Mouse (Mus musculus) ES-E14 (cell line): ENCODE measurements at regions not wholly inside any gene's neighbourhood (a gene's known extent, or its start where the extent isn't known, plus 50 kb on each side); places are given as distances from the start of the nearest gene placed in this dataset.
A peak's percentile ranks its signal among the peaks of the same experiment; 100 is the strongest.

Experiments
- DNase-seq: peaks from one replicate; pipeline ENCODE4 v3.0.0-alpha.2; 2013; ENCODE audit warnings: low read depth, low spot score
- H3K27ac ChIP-seq: 2 replicates; pipeline ENCODE4 v1.5.1; 2012; ENCODE audit warnings: low read depth, mild to moderate bottlenecking, low read length, moderate library complexity, mixed read lengths; ENCODE audit not compliant: poor library complexity, insufficient read depth, severe bottlenecking
- H3K36me3 ChIP-seq: 2 replicates; pipeline ENCODE4 v1.6.1; 2012; ENCODE audit warnings: mild to moderate bottlenecking, low read length, moderate library complexity, mixed read lengths; ENCODE audit not compliant: control insufficient read depth, poor library complexity, insufficient read depth, severe bottlenecking
- H3K4me1 ChIP-seq, 2 experiments: fragments of 150-350 bp in 1 of 2; sonication (generic) in 1 of 2; 2 replicates each; pipeline ENCODE4 v1.6.1; 2012; ENCODE audit warnings: low read length in 2 of 2, mild to moderate bottlenecking in 1 of 2, mixed read lengths in 1 of 2; ENCODE audit not compliant: control insufficient read depth in 2 of 2, insufficient read depth in 2 of 2, poor library complexity in 1 of 2
- H3K4me3 ChIP-seq, 2 experiments: fragments of 150-350 bp in 1 of 2; sonication (generic) in 1 of 2; 2 replicates each; pipeline ENCODE4 v1.5.1; 2012; ENCODE audit warnings: low read length in 2 of 2, low read depth in 1 of 2, mild to moderate bottlenecking in 1 of 2, mixed read lengths in 1 of 2; ENCODE audit not compliant: insufficient read depth in 1 of 2, poor library complexity in 1 of 2, severe bottlenecking in 1 of 2
- H3K9ac ChIP-seq: 2 replicates; pipeline ENCODE4 v1.6.1; 2012; ENCODE audit warnings: low read depth, mild to moderate bottlenecking, low read length, mixed read lengths; ENCODE audit not compliant: poor library complexity, insufficient read depth, severe bottlenecking
- H3K9me3 ChIP-seq: fragments of 150-350 bp; sonication (generic); 2 replicates; pipeline ENCODE4 v1.6.1; 2012; ENCODE audit warnings: low read depth, mild to moderate bottlenecking, low read length; ENCODE audit not compliant: control insufficient read depth, insufficient read depth
- CHD2 ChIP-seq: IDR thresholded peaks from 2 replicates; pipeline ENCODE4 v1.6.1; 2014; ENCODE audit warnings: mild to moderate bottlenecking, low read depth, low read length, inconsistent platforms
- HCFC1 ChIP-seq: IDR thresholded peaks from 2 replicates; pipeline ENCODE4 v1.6.1; 2012; ENCODE audit warnings: low read length, inconsistent platforms, borderline replicate concordance; ENCODE audit not compliant: insufficient read depth
- MAFK ChIP-seq: IDR thresholded peaks from 2 replicates; pipeline ENCODE4 v1.6.1; 2014; ENCODE audit warnings: mild to moderate bottlenecking, low read depth, low read length, inconsistent platforms; ENCODE audit not compliant: insufficient read depth
- ZC3H11A ChIP-seq: IDR thresholded peaks from 2 replicates; pipeline ENCODE4 v1.6.1; 2012; ENCODE audit warnings: low read depth, mild to moderate bottlenecking, inconsistent platforms, low read length, borderline replicate concordance
- ZNF384 ChIP-seq: IDR thresholded peaks from 2 replicates; pipeline ENCODE4 v1.6.1; 2012; ENCODE audit warnings: low read depth, low read length, inconsistent platforms
- in situ Hi-C, 2 experiments: fragments of 600-800 bp; cut with MboI; formaldehyde crosslinking; loops; one replicate each; pipeline ENCODE4 v1.15.1; 2025; ENCODE audit warnings: low sequenced_read_pairs in 2 of 2, inconsistent platforms in 1 of 2; ENCODE audit not compliant: unreplicated experiment in 2 of 2

GRCm38 (mm10) chr19:14789992-14790391, 192.1 kb upstream of the Tle4 start:
- in situ Hi-C loops, result no loop called here
- Histone ChIP-seq H3K4me1 (peaks cover 7 to 10% of the 10 kb centered on the region in 2 experiments; a peak in 3 of 4 replicates), H3K9ac (no peak overlapping the region), H3K36me3 (no peaks in the 10 kb centered on the region), H3K9me3 (no peaks in the 10 kb centered on the region), H3K27ac (no peak overlapping the region), H3K4me3 (no peak overlapping the region)
- TF ChIP-seq ZNF384 (no peak), ZC3H11A (no peak)
- DNase-seq, result no peak

GRCm38 (mm10) chr19:14788630-14789029, 190.8 kb upstream of the Tle4 start:
- no peak overlapping the region for H3K4me3 ChIP-seq
- in situ Hi-C loops, result no loop called here
- H3K9ac ChIP-seq, result no peak overlapping the region
- H3K36me3 ChIP-seq, result no peaks in the 10 kb centered on the region
- H3K27ac ChIP-seq, result no peak overlapping the region
- H3K4me1 ChIP-seq, result peaks cover 9 to 10% of the 10 kb centered on the region in 2 experiments; a peak in 3 of 4 replicates
- no peaks in the 10 kb centered on the region for H3K9me3 ChIP-seq
- no peak for TF ChIP-seq ZNF384
- no peak for DNase-seq

- DNase-seq, result no peak
- H3K4me3 ChIP-seq, result no peak overlapping the region
- H3K4me1 ChIP-seq, result peaks cover 7% of the 10 kb centered on the region in 2 experiments; a peak in 2 of 4 replicates
- H3K9ac ChIP-seq, result no peak overlapping the region
- no peaks in the 10 kb centered on the region for H3K36me3 ChIP-seq
- H3K9me3 ChIP-seq, result no peaks in the 10 kb centered on the region
- TF ChIP-seq CHD2 (no peak), ZC3H11A (no peak), ZNF384 (no peak), MAFK (no peak), HCFC1 (no peak)
- in situ Hi-C loops, result no loop called here
- no peak overlapping the region for H3K27ac ChIP-seq
These were observed 189.0 kb upstream of the Tle4 start for GRCm38 (mm10) chr19:14786868-14787267.

GRCm38 (mm10) chr19:14785661-14786060, 187.8 kb upstream of the Tle4 start:
- no peaks in the 10 kb centered on the region for H3K36me3 ChIP-seq
- H3K9ac ChIP-seq, result no peak overlapping the region
- no peak overlapping the region for H3K4me3 ChIP-seq
- TF ChIP-seq ZNF384 (no peak), HCFC1 (no peak), CHD2 (peak; percentile 72; the same call in 1 of the 2 replicates), ZC3H11A (no peak), MAFK (no peak)
- DNase-seq, result peak; percentile 87
- in situ Hi-C loops, result no loop called here
- H3K27ac ChIP-seq, result no peak overlapping the region
- peaks cover 4 to 7% of the 10 kb centered on the region in 2 experiments; a peak in 2 of 4 replicates for H3K4me1 ChIP-seq
- H3K9me3 ChIP-seq, result no peaks in the 10 kb centered on the region

- TF ChIP-seq ZNF384 (no peak), MAFK (no peak), ZC3H11A (no peak), HCFC1 (no peak)
- no peak overlapping the region for H3K27ac ChIP-seq
- no peaks in the 10 kb centered on the region for H3K9me3 ChIP-seq
- H3K36me3 ChIP-seq, result no peaks in the 10 kb centered on the region
- in situ Hi-C loops, result no loop called here
- no peak for DNase-seq
- no peak overlapping the region for H3K9ac ChIP-seq
- H3K4me1 ChIP-seq, result no peaks in the 10 kb centered on the region
- H3K4me3 ChIP-seq, result no peak overlapping the region
These were observed 179.9 kb upstream of the Tle4 start for GRCm38 (mm10) chr19:14777709-14778108.
